Mouse (Mus musculus) heart, embryonic 10.5 days (tissue): Measurements from ENCODE around the gene Sec1. TPM values are rescaled to one million over a fixed set of nuclear protein-coding genes. Genes with fewer than 3 reads are reported as not detected.

Source experiments
- DNase-seq: peaks from one replicate; pipeline ENCODE4 v3.0.0-alpha.2; 2017; ENCODE audit warnings: low spot score
- H3K27ac ChIP-seq: fragments of 300-500 bp; sonication (generic); 2 replicates; pipeline ENCODE4 v1.5.1; 2016; ENCODE audit warnings: mild to moderate bottlenecking
- H3K27me3 ChIP-seq: fragments of 300-500 bp; sonication (generic); 2 replicates; pipeline ENCODE4 v1.6.1; 2016; ENCODE audit warnings: mild to moderate bottlenecking; ENCODE audit not compliant: poor library complexity, insufficient read depth, severe bottlenecking
- H3K36me3 ChIP-seq: fragments of 300-500 bp; sonication (generic); 2 replicates; pipeline ENCODE4 v1.6.1; 2016; ENCODE audit warnings: mild to moderate bottlenecking, moderate library complexity
- H3K4me1 ChIP-seq: fragments of 300-500 bp; sonication (generic); 2 replicates; pipeline ENCODE4 v1.6.1; 2016; ENCODE audit warnings: mild to moderate bottlenecking
- H3K4me3 ChIP-seq: fragments of 300-500 bp; sonication (generic); 2 replicates; pipeline ENCODE4 v1.5.1; 2016; ENCODE audit warnings: mild to moderate bottlenecking, moderate library complexity
- H3K9me3 ChIP-seq: fragments of 300-500 bp; sonication (generic); 2 replicates; pipeline ENCODE4 v1.6.1; 2016; ENCODE audit warnings: mild to moderate bottlenecking, moderate library complexity
- WGBS: fragments of 180-500 bp; shearing (Covaris S2); methylation state at CpG from one replicate; pipeline ENCODE4 v1.1.7; 2016; 5-methylcytosine and 5-hydroxymethylcytosine counted together
- polyA plus RNA-seq: library from polyadenylated mRNA; unstranded; fragments of >200 nt; fragmentation: Nextera tagmentation; extraction: Ambion mirVana; gene quantifications from 2 replicates; pipeline ENCODE4 v1.2.1, GENCODE M21; 2016

Sec1 gene
- polyA plus RNA-seq, 1 experiment from 2014 or later: 0.51 TPM

DNA sequence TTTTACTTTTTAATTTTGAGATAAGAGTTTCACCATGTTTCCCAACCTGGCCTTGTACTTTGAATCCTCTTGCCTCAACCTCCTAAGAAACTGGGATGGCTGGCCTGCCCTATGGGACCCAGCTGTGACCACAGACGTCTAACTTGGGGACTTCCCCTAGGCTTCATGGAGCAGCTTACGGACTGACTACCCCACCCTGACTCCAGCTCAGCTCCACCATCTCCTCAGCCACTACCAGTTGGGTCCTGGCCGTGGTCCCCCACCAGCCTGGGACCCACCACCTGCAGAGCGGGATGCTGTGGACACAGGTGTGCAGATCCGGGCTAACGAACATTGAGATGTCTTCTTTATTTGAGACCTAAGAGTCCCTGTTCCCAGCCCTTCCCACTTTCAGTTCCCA lies 56.5 kb downstream of the Sec1 start:
- no peak for DNase-seq
- no peak overlapping the region for H3K4me3 ChIP-seq
- H3K4me1 ChIP-seq: peaks cover 55% of the 10 kb centered on the region
- WGBS: 90% methylated on average over 6 of the region's 6 CpGs
- H3K27me3 ChIP-seq: peaks cover 8% of the 10 kb centered on the region; the same call in 1 of the 2 replicates
- H3K36me3 ChIP-seq: peaks cover 18% of the 10 kb centered on the region
- no peak overlapping the region for H3K27ac ChIP-seq
- no peaks in the 10 kb centered on the region for H3K9me3 ChIP-seq

DNA sequence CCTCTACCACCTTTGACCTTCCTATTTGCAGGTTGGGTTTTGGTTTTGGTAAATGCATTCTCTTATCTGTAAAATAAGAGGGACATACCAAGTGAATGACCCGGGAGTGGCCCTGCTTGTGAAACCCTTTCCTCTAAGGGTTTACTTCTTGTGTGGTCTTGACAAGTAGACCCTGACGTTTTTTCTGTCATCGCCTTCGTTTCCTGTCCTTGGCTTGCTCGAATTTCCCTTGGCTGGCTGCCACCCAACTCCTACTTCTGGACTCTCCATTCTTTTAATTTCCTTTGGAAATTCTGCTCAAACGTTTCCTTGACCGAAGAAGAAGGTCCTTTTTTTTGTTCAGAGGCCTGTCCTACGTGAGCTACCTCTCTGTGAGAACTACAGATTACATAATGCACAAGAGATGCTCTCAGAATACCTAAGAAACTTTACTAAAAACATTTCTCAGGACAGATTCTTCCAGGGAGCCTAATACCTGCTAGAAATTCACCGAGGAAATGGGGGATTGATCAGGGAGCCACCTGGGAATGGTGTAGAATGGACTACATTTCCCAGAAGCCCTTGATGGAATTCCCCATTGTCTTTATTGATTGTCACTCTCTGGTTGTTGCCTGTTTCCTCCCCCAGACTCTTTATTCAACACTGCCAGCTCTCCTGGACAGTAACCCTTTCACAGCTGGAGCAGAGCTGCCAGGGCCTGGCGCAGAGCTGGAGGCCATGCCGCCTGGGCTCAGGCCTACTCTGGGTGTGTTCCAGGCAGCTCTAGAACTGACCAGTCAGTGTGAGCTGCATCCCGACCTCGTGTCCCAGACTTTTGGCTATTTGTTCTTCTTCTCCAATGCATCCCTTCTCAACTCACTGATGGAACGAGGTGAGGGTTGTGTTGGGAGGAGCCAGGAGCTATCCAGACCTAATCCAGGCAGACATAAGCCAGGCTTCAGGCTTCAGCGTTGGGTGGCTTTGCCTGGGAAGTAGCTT lies 58.2 kb downstream of the Sec1 start:
- Histone ChIP-seq H3K36me3 (peaks cover 23% of the 10 kb centered on the region), H3K4me1 (peaks cover 46% of the 10 kb centered on the region), H3K27me3 (peaks cover 23% of the 10 kb centered on the region), H3K9me3 (no peaks in the 10 kb centered on the region), H3K4me3 (no peak overlapping the region), H3K27ac (peak overlapping the region; percentile 66)
- 68% methylated on average over 15 of the region's 15 CpGs for WGBS
- no peak for DNase-seq

DNA sequence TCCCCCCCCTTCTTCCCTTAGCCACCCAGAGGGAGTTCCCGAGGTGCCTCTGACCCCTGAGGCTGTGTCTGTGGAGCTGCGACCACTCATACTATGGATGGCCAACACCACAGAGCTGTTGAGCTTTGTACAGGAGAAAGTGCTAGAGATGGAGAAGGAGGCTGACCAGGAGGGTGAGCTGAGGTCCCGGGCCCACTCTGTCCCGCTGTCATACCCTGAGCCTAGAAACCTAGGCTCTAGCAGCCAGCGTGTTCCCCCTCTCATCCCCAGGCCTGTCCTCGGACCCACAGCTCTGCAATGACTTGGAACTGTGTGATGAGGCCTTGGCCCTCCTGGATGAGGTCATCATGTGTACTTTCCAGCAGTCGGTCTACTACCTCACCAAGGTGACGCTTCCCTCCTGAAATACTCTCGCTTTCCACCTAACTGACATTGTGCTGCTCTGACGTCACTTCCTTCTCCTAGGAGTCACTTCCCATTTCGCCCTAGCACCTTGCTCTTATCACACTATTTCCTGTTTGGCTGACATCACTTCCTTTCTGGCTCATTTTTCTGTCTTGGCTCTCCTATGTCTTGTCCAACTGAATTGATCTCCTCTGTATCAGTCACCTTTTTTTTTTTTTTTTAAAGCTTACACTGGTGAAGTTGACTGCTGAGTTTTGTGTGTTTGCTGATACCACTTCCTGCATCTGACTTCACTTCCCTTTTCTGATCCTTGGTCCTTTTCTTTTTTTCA lies 59.1 kb downstream of the Sec1 start:
- H3K36me3 ChIP-seq: peaks cover 26% of the 10 kb centered on the region
- 72% methylated on average over 11 of the region's 11 CpGs for WGBS
- no peaks in the 10 kb centered on the region for H3K9me3 ChIP-seq
- H3K4me1 ChIP-seq: peaks cover 45% of the 10 kb centered on the region
- no peak overlapping the region; the same call in 1 of the 2 replicates for H3K27ac ChIP-seq
- H3K27me3 ChIP-seq: peaks cover 19% of the 10 kb centered on the region
- H3K4me3 ChIP-seq: no peak overlapping the region
- no peak for DNase-seq

- H3K36me3 ChIP-seq: peaks cover 26% of the 10 kb centered on the region
- peak overlapping the region; percentile 54 for H3K4me3 ChIP-seq
- WGBS: 18% methylated on average over 35 of the region's 35 CpGs
- no peaks in the 10 kb centered on the region for H3K9me3 ChIP-seq
- H3K4me1 ChIP-seq: peaks cover 33% of the 10 kb centered on the region
- peak overlapping the region; percentile 87 for H3K27ac ChIP-seq
- peaks cover 42% of the 10 kb centered on the region for H3K27me3 ChIP-seq
- DNase-seq: no peak
These were observed 61.7 kb downstream of the Sec1 start for GRCm38 (mm10) chr7:45632499-45632898.

DNA sequence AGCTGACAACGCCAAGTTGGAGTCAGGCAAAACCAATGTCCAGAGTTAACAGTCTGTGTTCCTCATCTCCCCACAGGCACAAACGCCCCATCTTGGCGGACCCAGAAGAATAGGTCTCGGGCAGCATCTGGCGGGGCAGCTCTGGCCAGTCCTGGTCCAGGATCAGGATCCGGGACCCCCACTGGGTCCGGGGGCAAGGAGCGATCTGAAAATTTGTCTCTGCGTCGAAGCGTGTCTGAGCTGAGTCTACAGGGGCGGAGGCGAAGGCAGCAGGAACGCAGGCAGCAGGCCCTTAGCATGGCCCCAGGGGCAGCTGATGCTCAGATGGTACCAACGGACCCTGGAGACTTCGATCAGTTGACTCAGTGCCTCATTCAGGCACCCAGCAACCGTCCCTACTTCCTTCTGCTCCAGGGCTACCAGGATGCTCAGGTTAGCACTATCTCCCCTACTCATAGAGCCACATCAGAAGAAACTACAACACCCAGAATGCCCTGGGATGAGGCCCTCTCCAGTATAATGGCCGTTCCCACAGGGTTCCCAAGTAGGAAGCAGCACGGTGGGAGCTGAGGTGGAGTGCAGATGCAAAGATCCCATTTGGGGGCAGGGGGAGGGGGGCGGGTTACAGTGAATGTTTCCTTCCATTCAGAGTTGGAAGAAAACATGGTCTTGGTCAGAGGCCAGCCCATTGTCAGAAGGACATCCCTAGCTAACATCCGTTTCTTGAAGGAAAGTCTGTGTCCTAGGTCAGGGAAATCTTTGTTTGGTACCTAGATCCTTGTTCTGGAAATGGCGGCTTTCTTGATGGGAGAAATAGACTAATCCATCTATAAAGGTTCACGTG lies 63.9 kb downstream of the Sec1 start:
- WGBS: 66% methylated on average over 23 of the region's 23 CpGs
- no peak overlapping the region for H3K27ac ChIP-seq
- no peak for DNase-seq
- H3K36me3 ChIP-seq: 0 out of 2 replicates have a peak, but pooled peaks cover 12% of the 10 kb centered on the region
- peaks cover 25% of the 10 kb centered on the region for H3K4me1 ChIP-seq
- H3K9me3 ChIP-seq: no peaks in the 10 kb centered on the region
- 0 out of 2 replicates have a peak overlapping the region, but pooled peaks have one; percentile 13 for H3K4me3 ChIP-seq
- peaks cover 62% of the 10 kb centered on the region for H3K27me3 ChIP-seq

DNA sequence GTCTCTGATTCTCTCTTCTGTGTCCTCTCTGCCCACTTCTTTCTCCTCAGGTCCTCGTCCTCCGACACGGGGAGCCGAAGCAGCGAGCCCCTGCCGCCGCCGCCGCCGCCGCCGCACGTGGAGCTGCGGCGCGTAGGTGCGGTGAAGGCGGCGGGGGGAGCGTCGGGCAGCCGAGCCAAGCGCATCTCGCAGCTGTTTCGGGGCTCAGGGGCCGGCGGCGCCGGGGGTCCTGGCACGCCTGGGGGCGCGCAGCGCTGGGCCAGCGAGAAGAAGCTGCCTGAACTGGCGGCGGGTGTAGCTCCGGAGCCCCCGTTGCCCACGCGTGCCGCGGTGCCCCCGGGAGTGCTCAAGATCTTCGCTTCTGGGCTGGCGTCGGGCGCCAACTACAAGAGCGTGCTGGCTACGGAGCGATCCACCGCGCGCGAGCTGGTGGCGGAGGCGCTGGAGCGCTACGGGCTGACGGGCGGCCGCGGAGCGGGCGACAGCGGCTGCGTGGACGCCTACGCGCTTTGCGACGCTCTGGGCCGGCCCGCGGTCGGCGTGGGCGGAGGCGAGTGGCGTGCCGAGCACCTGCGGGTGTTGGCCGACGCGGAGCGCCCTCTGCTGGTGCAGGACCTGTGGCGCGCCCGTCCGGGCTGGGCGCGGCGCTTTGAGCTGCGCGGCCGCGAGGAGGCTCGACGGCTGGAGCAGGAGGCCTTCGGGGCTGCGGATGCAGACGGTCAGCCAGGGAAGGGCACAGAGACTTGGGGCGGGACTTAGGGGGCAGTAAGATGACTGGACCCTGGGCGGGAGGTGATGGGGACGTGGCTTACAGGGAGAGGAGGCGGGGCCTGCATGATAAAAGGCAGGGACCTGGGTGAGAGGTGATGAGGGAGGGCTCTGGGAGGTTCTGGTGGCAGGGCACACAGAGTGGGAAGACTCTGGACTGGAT lies 65.6 kb downstream of the Sec1 start:
- 1% methylated on average over 105 of the region's 105 CpGs for WGBS
- peaks cover 77% of the 10 kb centered on the region for H3K27me3 ChIP-seq
- DNase-seq: peak; percentile 91
- H3K9me3 ChIP-seq: no peaks in the 10 kb centered on the region
- H3K4me3 ChIP-seq: peak overlapping the region; percentile 75
- 0 out of 2 replicates have a peak, but pooled peaks cover 11% of the 10 kb centered on the region for H3K36me3 ChIP-seq
- peaks cover 25% of the 10 kb centered on the region for H3K4me1 ChIP-seq
- peak overlapping the region; percentile 91 for H3K27ac ChIP-seq

Other genes starting within 250 kb of the Sec1 start
- gene Ftl1, start 234.5 kb downstream of the Sec1 start, polyA plus RNA-seq: 4,578 and 4,939 TPM in 2 replicates
- gene Bax, start 227.5 kb downstream of the Sec1 start, polyA plus RNA-seq: 187 and 244 TPM in 2 replicates
- gene Tulp2, start 212.5 kb downstream of the Sec1 start, polyA plus RNA-seq: 2.6 and 2.9 TPM in 2 replicates
- not detected in 2 replicates for gene Gm45808, start 207.6 kb downstream of the Sec1 start, polyA plus RNA-seq
- 5.8 and 6.1 TPM in 2 replicates for gene Dhdh, start 205.6 kb downstream of the Sec1 start, polyA plus RNA-seq
- gene Nucb1, start 184.0 kb downstream of the Sec1 start, polyA plus RNA-seq: 163 and 198 TPM in 2 replicates
- 28.2 and 31.2 TPM in 2 replicates for gene Ppp1r15a, start 168.1 kb downstream of the Sec1 start, polyA plus RNA-seq
- gene Plekha4, start 168.1 kb downstream of the Sec1 start, polyA plus RNA-seq: 0.59 and 0.64 TPM in 2 replicates
- 0.42 and 1.2 TPM in 2 replicates for gene Hsd17b14, start 139.5 kb downstream of the Sec1 start, polyA plus RNA-seq
- gene Bcat2, start 124.2 kb downstream of the Sec1 start, polyA plus RNA-seq: 76.7 and 80.8 TPM in 2 replicates
- not detected in 2 replicates for gene Fgf21, start 78.9 kb downstream of the Sec1 start, polyA plus RNA-seq
- gene Fut1, start 77.1 kb downstream of the Sec1 start, polyA plus RNA-seq: not detected in 2 replicates
- gene Izumo1, start 72.6 kb downstream of the Sec1 start, polyA plus RNA-seq: 0.25 and 0.49 TPM in 2 replicates
- gene Rasip1, start 66.9 kb downstream of the Sec1 start, polyA plus RNA-seq: 17.6 and 20.5 TPM in 2 replicates
- gene Mamstr, start 54.4 kb downstream of the Sec1 start, polyA plus RNA-seq: 1.9 and 2.3 TPM in 2 replicates
- gene Fut2, start 28.0 kb downstream of the Sec1 start, polyA plus RNA-seq: 1.1 and 1.3 TPM in 2 replicates
- 0.13 and 0.14 TPM in 2 replicates for gene Ntn5, start 10.4 kb downstream of the Sec1 start, polyA plus RNA-seq
- gene Car11, start 5.4 kb upstream of the Sec1 start, polyA plus RNA-seq: 3.1 and 5.1 TPM in 2 replicates
- gene Dbp, start 10.7 kb upstream of the Sec1 start, polyA plus RNA-seq: 2.7 and 3.2 TPM in 2 replicates
- 860 and 1,046 TPM in 2 replicates for gene Rpl18, start 21.1 kb upstream of the Sec1 start, polyA plus RNA-seq
- gene Sphk2, start 23.6 kb upstream of the Sec1 start, polyA plus RNA-seq: 24.7 and 29.3 TPM in 2 replicates
- 0.76 and 1.2 TPM in 2 replicates for gene Fam83e, start 26.8 kb upstream of the Sec1 start, polyA plus RNA-seq
- gene Spaca4, start 31.4 kb upstream of the Sec1 start, polyA plus RNA-seq: not detected in 2 replicates
- 0.57 and 1.8 TPM in 2 replicates for gene Lmtk3, start 89.3 kb upstream of the Sec1 start, polyA plus RNA-seq
- gene Sult2b1, start 90.3 kb upstream of the Sec1 start, polyA plus RNA-seq: 0.46 and 0.79 TPM in 2 replicates
- 99.1 and 124 TPM in 2 replicates for gene Cyth2, start 120.2 kb upstream of the Sec1 start, polyA plus RNA-seq
- 0.90 and 1.4 TPM in 2 replicates for gene Kcnj14, start 130.4 kb upstream of the Sec1 start, polyA plus RNA-seq
- 69.8 and 97.9 TPM in 2 replicates for gene Grwd1, start 136.5 kb upstream of the Sec1 start, polyA plus RNA-seq
- 44.1 and 57.5 TPM in 2 replicates for gene Kdelr1, start 178.4 kb upstream of the Sec1 start, polyA plus RNA-seq
- gene Grin2d, start 184.0 kb upstream of the Sec1 start, polyA plus RNA-seq: 0.10 and 0.18 TPM in 2 replicates
- 0.99 and 1.5 TPM in 2 replicates for gene Syngr4, start 202.3 kb upstream of the Sec1 start, polyA plus RNA-seq
- 5.8 and 6.5 TPM in 2 replicates for gene Tmem143, start 202.5 kb upstream of the Sec1 start, polyA plus RNA-seq
- 45.0 and 46.1 TPM in 2 replicates for gene Emp3, start 227.0 kb upstream of the Sec1 start, polyA plus RNA-seq
- gene Ccdc114, start 229.7 kb upstream of the Sec1 start, polyA plus RNA-seq: 3.2 and 3.3 TPM in 2 replicates